Mouse (Mus musculus) myocyte (in vitro differentiated cells): ENCODE measurements around the gene Tor1aip1. TPM values are rescaled to one million over a fixed set of nuclear protein-coding genes. Genes with fewer than 3 reads are reported as not detected.

ENCODE experiments used
- H3K27me3 ChIP-seq: one replicate; pipeline ENCODE4 v1.6.1; 2011; ENCODE audit not compliant: control insufficient read depth, insufficient read depth, insufficient read length
- H3K36me3 ChIP-seq: one replicate; pipeline ENCODE4 v1.6.1; 2011; ENCODE audit not compliant: control insufficient read depth, insufficient read depth
- H3K4me2 ChIP-seq: one replicate; pipeline ENCODE4 v1.6.1; 2011; ENCODE audit warnings: low read depth, control low read depth
- H3K4me3 ChIP-seq: one replicate; pipeline ENCODE4 v1.5.1; 2011; ENCODE audit warnings: mild to moderate bottlenecking, control low read depth, moderate library complexity
- H3K79me2 ChIP-seq: one replicate; pipeline ENCODE4 v1.6.1; 2011; ENCODE audit not compliant: control insufficient read depth, insufficient read depth
- H3ac ChIP-seq: one replicate; pipeline ENCODE4 v1.6.1; 2011; ENCODE audit not compliant: control insufficient read depth, insufficient read length
- CEBPB ChIP-seq: IDR thresholded peaks from 2 replicates; pipeline ENCODE4 v1.6.1; 2011; ENCODE audit warnings: mild to moderate bottlenecking, moderate library complexity; ENCODE audit not compliant: poor library complexity, insufficient read depth, severe bottlenecking
- E2F4 ChIP-seq: IDR thresholded peaks from one replicate; pipeline ENCODE4 v1.6.1; 2011; ENCODE audit warnings: mild to moderate bottlenecking, control low read depth, moderate library complexity; ENCODE audit not compliant: insufficient read depth
- MAX ChIP-seq: IDR thresholded peaks from one replicate; pipeline ENCODE4 v1.6.1; 2011; ENCODE audit warnings: low read depth, mild to moderate bottlenecking, control low read depth
- MYOD1 ChIP-seq, 3 experiments: IDR thresholded peaks; one replicate each; pipeline ENCODE4 v1.6.1; 2011; ENCODE audit warnings: control low read depth in 2 of 3, low read depth in 2 of 3, mild to moderate bottlenecking in 2 of 3, moderate library complexity in 1 of 3; ENCODE audit not compliant: insufficient read length in 2 of 3, control insufficient read depth in 1 of 3
- MYOG ChIP-seq, 3 experiments: IDR thresholded peaks; one replicate each; pipeline ENCODE4 v1.6.1; 2011; ENCODE audit warnings: control low read depth in 2 of 3, low read depth in 2 of 3, mild to moderate bottlenecking in 2 of 3; ENCODE audit not compliant: insufficient read length in 2 of 3, control insufficient read depth in 1 of 3, insufficient read depth in 1 of 3
- POLR2A ChIP-seq: IDR thresholded peaks from one replicate; pipeline ENCODE4 v1.6.1; 2011; ENCODE audit warnings: low read depth, mild to moderate bottlenecking, control low read depth, moderate library complexity; ENCODE audit not compliant: insufficient read length
- POLR2AphosphoS2 ChIP-seq: IDR thresholded peaks from one replicate; pipeline ENCODE4 v1.6.1; 2011; ENCODE audit warnings: low read depth, control low read depth; ENCODE audit not compliant: insufficient read length
- REST ChIP-seq: IDR thresholded peaks from one replicate; pipeline ENCODE4 v1.6.1; 2011; ENCODE audit warnings: mild to moderate bottlenecking, control low read depth, moderate library complexity; ENCODE audit not compliant: insufficient read depth, insufficient read length
- SRF ChIP-seq: IDR thresholded peaks from one replicate; pipeline ENCODE4 v1.6.1; 2011; ENCODE audit warnings: low read depth; ENCODE audit not compliant: control insufficient read depth, insufficient read length
- TCF12 ChIP-seq: IDR thresholded peaks from one replicate; pipeline ENCODE4 v1.6.1; 2011; ENCODE audit warnings: mild to moderate bottlenecking, control low read depth; ENCODE audit not compliant: poor library complexity, insufficient read depth, severe bottlenecking
- TCF3 ChIP-seq: IDR thresholded peaks from one replicate; pipeline ENCODE4 v1.6.1; 2011; ENCODE audit warnings: low read depth, control low read depth; ENCODE audit not compliant: insufficient read length
- USF1 ChIP-seq: IDR thresholded peaks from one replicate; pipeline ENCODE4 v1.6.1; 2011; ENCODE audit warnings: low read depth, mild to moderate bottlenecking, control low read depth, moderate library complexity
- polyA plus RNA-seq: library from polyadenylated mRNA; unstranded; fragments of >200 nt; fragmentation: generic; extraction: Trizol; gene quantifications from one replicate; pipeline ENCODE4 v1.2.1, GENCODE M21; 2012; ENCODE audit warnings: missing spikeins

Tor1aip1 gene
- polyA plus RNA-seq, 1 experiment = 15.8 TPM

DNA sequence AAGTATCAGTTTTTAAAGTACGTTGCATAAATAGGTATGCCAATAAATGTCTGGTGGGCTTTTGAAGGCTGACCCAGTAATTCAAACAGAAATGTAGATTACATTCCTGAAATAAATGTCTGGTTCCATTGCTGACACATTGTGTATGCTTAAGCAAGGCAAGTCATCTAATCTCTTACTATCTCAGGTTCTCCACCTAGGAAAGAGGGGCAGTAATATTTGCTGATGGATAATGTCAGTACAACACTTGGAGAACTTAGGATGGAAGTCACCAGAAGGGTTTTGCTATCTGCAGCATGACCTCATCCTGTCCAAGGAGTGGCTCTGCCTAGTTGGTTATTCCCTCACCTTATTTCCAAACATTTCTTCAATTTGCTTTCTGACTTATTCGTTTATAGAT, 41.8 kb downstream of the Tor1aip1 start:
- Histone ChIP-seq H3K79me2 (no peaks in the 10 kb centered on the region), H3K4me3 (no peak overlapping the region), H3ac (no peak overlapping the region), H3K36me3 (no peaks in the 10 kb centered on the region), H3K4me2 (no peak overlapping the region), H3K27me3 (no peaks in the 10 kb centered on the region)
- no peak for TF ChIP-seq CEBPB
- TF ChIP-seq TCF12 = no peak
- no peak for TF ChIP-seq REST
- TF ChIP-seq E2F4 = no peak
- no peak for TF ChIP-seq USF1
- no peak for TF ChIP-seq POLR2AphosphoS2
- no peak for TF ChIP-seq POLR2A
- no peak for TF ChIP-seq MYOD1 (IDR thresholded peaks at IDR 0.05; ENCODE audit: control insufficient read depth in 1 of 3, insufficient read length in 2 of 3, low read depth in 2 of 3)
- no peak for TF ChIP-seq SRF
- TF ChIP-seq MAX = no peak
- no peak for TF ChIP-seq MYOG (IDR thresholded peaks at IDR 0.05; ENCODE audit: control insufficient read depth in 1 of 3, insufficient read depth in 1 of 3, insufficient read length in 2 of 3, low read depth in 2 of 3)
- no peak for TF ChIP-seq TCF3

DNA sequence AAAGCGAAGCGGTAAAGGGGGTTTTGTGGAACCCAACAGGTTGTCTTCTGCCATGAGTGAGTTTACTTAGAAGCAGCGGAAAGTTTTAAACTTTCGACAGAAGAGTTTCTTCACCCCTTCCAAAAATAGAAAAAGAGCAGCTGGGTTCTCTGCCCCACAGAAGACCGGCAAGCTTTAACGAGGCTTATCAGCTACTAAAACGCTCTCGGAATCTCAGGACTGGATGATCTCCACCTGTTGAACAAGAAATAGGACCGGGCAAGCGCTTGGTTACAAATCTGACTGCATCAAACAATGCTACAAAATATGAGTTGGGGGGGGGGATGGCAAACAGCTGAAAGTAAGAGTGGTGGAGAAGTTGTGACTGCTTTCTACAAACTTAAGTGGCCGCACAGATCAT, 45.9 kb downstream of the Tor1aip1 start:
- Histone ChIP-seq H3K27me3 (no peaks in the 10 kb centered on the region), H3K4me3 (no peak overlapping the region), H3ac (no peak overlapping the region), H3K4me2 (peak overlapping the region; percentile 21), H3K36me3 (no peaks in the 10 kb centered on the region), H3K79me2 (no peaks in the 10 kb centered on the region)
- TF ChIP-seq SRF (no peak), TCF12 (no peak), POLR2A (no peak), MYOD1 (IDR thresholded peaks at IDR 0.05; ENCODE audit: control insufficient read depth in 1 of 3, insufficient read length in 2 of 3, low read depth in 2 of 3) (no peak), TCF3 (no peak), E2F4 (no peak), MYOG (IDR thresholded peaks at IDR 0.05; ENCODE audit: control insufficient read depth in 1 of 3, insufficient read depth in 1 of 3, insufficient read length in 2 of 3, low read depth in 2 of 3) (no peak), MAX (no peak), REST (no peak), CEBPB (no peak), POLR2AphosphoS2 (no peak), USF1 (no peak)

DNA sequence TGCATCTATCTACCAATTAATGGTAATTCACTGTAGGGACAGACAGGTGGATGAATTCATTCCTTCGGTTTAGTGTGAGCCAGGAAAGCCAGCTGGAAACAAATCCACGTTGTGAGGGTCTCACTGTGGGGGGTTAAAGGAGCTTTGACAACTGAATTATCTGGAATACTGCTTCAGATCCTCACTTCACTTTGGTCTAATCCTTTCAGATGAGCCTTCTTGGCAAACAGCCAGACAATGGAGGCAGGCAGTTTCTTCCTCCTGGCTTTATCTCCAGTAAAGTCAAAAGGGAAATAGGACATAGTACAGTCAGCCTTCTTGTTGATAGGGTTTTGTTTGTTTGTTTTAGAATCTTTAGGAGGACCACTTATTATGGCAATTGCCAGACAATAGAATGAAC, 46.9 kb downstream of the Tor1aip1 start:
- H3K36me3 ChIP-seq = no peaks in the 10 kb centered on the region
- H3K4me2 ChIP-seq = no peak overlapping the region
- H3ac ChIP-seq = no peak overlapping the region
- H3K27me3 ChIP-seq = no peaks in the 10 kb centered on the region
- no peaks in the 10 kb centered on the region for H3K79me2 ChIP-seq
- TF ChIP-seq USF1 (no peak), SRF (no peak), TCF3 (no peak), POLR2AphosphoS2 (no peak)
- H3K4me3 ChIP-seq = no peak overlapping the region

DNA sequence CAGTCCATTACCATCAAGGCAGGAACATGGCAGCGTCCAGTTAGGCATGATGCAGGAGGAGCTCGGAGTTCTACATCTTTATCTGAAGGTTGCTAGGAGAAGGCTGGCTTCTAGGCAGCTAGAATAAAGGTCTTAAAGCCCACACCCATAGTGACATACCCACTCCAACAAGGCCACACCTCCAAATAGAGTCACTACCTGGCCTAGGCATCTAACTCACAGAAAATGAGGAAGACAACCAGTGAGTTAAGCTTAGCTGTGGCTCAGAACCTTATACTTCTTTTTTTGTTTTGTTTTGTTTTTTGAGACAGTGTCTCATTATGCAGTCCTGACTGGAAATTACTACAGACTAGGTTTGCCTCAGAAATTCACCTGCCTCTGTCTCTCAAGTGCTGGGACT, 48.7 kb downstream of the Tor1aip1 start:
- Histone ChIP-seq H3K4me3 (no peak overlapping the region), H3K27me3 (no peaks in the 10 kb centered on the region), H3K79me2 (no peaks in the 10 kb centered on the region), H3ac (no peak overlapping the region), H3K4me2 (no peak overlapping the region), H3K36me3 (no peaks in the 10 kb centered on the region)
- no peak for TF ChIP-seq MAX
- TF ChIP-seq MYOD1 (IDR thresholded peaks at IDR 0.05; ENCODE audit: control insufficient read depth in 1 of 3, insufficient read length in 2 of 3, low read depth in 2 of 3) = no peak
- TF ChIP-seq E2F4 = no peak
- TF ChIP-seq TCF3 = no peak
- no peak for TF ChIP-seq REST
- no peak for TF ChIP-seq POLR2A
- TF ChIP-seq MYOG (IDR thresholded peaks at IDR 0.05; ENCODE audit: control insufficient read depth in 1 of 3, insufficient read depth in 1 of 3, insufficient read length in 2 of 3, low read depth in 2 of 3) = no peak
- no peak for TF ChIP-seq SRF
- TF ChIP-seq CEBPB = no peak
- TF ChIP-seq TCF12 = no peak
- no peak for TF ChIP-seq POLR2AphosphoS2
- TF ChIP-seq USF1 = no peak

DNA sequence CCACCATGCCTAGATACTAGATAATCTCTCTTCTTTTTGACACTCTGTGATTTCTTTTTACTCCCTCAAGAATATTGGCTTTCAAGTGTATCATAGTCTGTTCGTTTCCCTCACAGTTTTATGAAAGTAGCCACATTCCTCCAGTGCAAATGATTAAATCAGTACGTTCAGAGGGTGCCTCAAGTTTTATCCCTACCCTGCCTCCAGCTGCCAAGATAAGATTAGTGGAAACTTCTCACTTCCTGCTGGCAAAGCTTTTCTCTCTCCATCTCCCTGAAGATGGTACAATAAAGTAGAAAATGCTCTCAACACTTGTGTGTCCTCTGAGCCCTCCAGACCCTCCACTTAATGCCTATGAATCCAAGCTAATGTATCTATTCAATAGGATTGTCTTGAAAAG, 61.3 kb downstream of the Tor1aip1 start:
- Histone ChIP-seq H3K79me2 (peaks cover 27% of the 10 kb centered on the region), H3K4me2 (no peak overlapping the region), H3K27me3 (peaks cover 5% of the 10 kb centered on the region), H3ac (no peak overlapping the region), H3K4me3 (no peak overlapping the region), H3K36me3 (no peaks in the 10 kb centered on the region)
- TF ChIP-seq CEBPB (no peak), USF1 (no peak), E2F4 (no peak)
